Mouse (Mus musculus) midbrain, embryonic 16.5 days (tissue): ENCODE data around the gene Shf. TPM values are rescaled to one million over a fixed set of nuclear protein-coding genes. Genes with fewer than 3 reads are reported as not detected.

Source experiments
- ATAC-seq: fragments of 200-750 bp; cut with Nextera tagmentation; 2 replicates; pipeline ENCODE4 v1.8.0; 2017; ENCODE audit warnings: moderate TSS enrichment
- H3K27ac ChIP-seq: fragments of 300-500 bp; sonication (generic); 2 replicates; pipeline ENCODE4 v1.5.1; 2014; ENCODE audit warnings: mild to moderate bottlenecking, low read length, mixed read lengths
- H3K27me3 ChIP-seq: fragments of 300-500 bp; sonication (generic); 2 replicates; pipeline ENCODE4 v1.6.1; 2014; ENCODE audit warnings: low read depth, low read length, mixed read lengths; ENCODE audit not compliant: control insufficient read depth, insufficient read depth
- H3K36me3 ChIP-seq: fragments of 300-500 bp; sonication (generic); 2 replicates; pipeline ENCODE4 v1.6.1; 2014; ENCODE audit warnings: mild to moderate bottlenecking, low read length, moderate library complexity, mixed read lengths; ENCODE audit not compliant: control insufficient read depth, insufficient read depth
- H3K4me1 ChIP-seq: fragments of 300-500 bp; sonication (generic); 2 replicates; pipeline ENCODE4 v1.6.1; 2014; ENCODE audit warnings: mild to moderate bottlenecking, low read length, mixed read lengths; ENCODE audit not compliant: control insufficient read depth, insufficient read depth
- H3K4me2 ChIP-seq: fragments of 300-500 bp; sonication (generic); 2 replicates; pipeline ENCODE4 v1.6.1; 2014; ENCODE audit warnings: mild to moderate bottlenecking, low read length, mixed read lengths
- H3K4me3 ChIP-seq: fragments of 300-500 bp; sonication (generic); 2 replicates; pipeline ENCODE4 v1.5.1; 2014; ENCODE audit warnings: low read depth, mild to moderate bottlenecking, low read length, moderate library complexity, mixed read lengths
- H3K9ac ChIP-seq: fragments of 300-500 bp; sonication (generic); 2 replicates; pipeline ENCODE4 v1.6.1; 2014; ENCODE audit warnings: low read depth, low read length, mixed read lengths
- H3K9me3 ChIP-seq: fragments of 300-500 bp; sonication (generic); replicated peaks from 2 replicates; pipeline ENCODE4 v1.6.1; 2014; ENCODE audit warnings: mild to moderate bottlenecking, low read length, mixed read lengths; ENCODE audit not compliant: control insufficient read depth, poor library complexity, severe bottlenecking
- WGBS: fragments of 180-500 bp; shearing (Covaris S2); extraction: QIAGEN DNeasy Blood & Tissue Kit; methylation state at CpG from one replicate; pipeline ENCODE4 v1.1.7; 2014; 5-methylcytosine and 5-hydroxymethylcytosine counted together
- polyA plus RNA-seq: library from polyadenylated mRNA; unstranded; fragments of >200 nt; fragmentation: Nextera tagmentation; extraction: Ambion mirVana; gene quantifications from 2 replicates; pipeline ENCODE4 v1.2.1, GENCODE M21; 2015

Gene Shf
- polyA plus RNA-seq, 1 experiment from 2014 or later: 9.5 TPM

DNA sequence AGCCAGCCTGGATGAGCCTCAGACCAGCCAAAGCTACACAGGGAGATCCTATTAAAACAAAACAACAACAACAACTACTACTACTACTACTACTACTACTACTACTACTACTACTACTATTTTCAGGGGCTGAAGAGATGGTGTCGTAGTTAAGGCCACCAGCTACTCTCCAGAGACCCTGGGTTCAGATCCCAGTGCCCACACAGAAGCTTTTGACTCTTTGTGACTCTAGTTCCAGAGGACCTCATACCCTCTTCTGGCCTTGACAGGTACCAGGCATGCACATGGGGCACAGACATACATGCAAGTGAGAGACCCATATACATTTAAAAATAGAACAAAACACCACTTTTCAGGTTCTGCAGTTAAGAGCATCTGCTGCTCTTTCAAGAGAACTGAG lies 3.6 kb upstream of the Shf start:
- no peaks in the 10 kb centered on the region for H3K9me3 ChIP-seq
- H3K27me3 ChIP-seq: no peaks in the 10 kb centered on the region
- H3K9ac ChIP-seq: no peak overlapping the region
- no peaks in the 10 kb centered on the region for H3K36me3 ChIP-seq
- 89% methylated on average over 1 of the region's 1 CpGs for WGBS
- peaks cover 11% of the 10 kb centered on the region for H3K4me1 ChIP-seq
- ATAC-seq: no peak
- H3K27ac ChIP-seq: no peak overlapping the region
- H3K4me2 ChIP-seq: no peak overlapping the region
- no peak overlapping the region for H3K4me3 ChIP-seq

DNA sequence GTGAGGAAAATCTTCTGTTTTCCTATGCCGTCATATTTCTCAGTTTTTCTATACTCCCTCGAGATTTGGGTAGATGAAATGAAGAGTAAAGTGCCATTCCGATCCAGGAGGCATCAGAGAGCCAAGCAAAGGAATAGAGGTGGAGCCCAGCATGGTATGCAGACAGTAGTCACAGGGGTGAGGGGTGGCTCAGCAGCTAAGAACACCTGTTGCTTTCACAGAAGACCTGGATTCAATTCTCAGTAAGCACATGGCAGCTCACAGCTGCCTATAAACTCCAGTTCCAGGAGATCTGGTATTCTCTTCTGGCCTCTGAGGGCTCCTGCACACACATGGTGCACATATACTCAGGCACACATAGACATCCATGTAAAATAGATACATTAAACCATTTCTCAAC lies 3.1 kb upstream of the Shf start:
- H3K36me3 ChIP-seq: no peaks in the 10 kb centered on the region
- H3K4me3 ChIP-seq: no peak overlapping the region
- no peaks in the 10 kb centered on the region for H3K27me3 ChIP-seq
- ATAC-seq: no peak
- WGBS: 68% methylated on average over 3 of the region's 3 CpGs
- H3K27ac ChIP-seq: no peak overlapping the region
- peaks cover 15% of the 10 kb centered on the region for H3K4me1 ChIP-seq
- H3K9ac ChIP-seq: no peak overlapping the region
- no peak overlapping the region for H3K4me2 ChIP-seq
- no peaks in the 10 kb centered on the region for H3K9me3 ChIP-seq

DNA sequence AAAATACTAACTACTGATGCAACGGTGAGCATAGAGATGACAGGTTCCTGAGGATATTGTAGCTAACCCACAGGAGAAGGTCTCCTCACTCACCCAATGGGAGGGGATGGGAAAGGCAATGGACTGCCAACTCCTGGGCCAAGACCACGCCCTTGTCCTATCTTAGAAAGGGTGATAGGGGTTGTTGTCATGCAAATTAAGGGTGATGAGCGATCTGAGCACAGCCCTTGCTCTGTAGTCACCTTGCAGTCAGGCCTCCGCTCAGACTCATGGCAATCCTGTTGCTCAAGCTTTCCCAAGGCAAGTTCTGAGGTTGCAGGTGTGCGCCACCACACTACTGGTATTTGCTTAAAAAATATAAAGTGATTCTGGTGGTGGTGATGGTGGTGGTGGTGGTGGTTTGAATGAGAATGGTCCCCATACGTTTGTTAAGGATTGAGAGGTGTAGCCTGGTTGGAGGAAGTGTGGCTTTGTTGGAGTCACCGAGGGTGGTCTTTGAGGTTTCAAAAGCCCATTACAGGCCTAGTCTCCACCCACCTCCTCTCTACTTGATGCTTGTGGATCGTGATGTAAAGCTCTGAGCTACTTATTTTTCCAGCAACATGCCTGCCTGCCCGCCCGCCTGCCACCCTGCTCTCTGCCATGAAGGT lies 1.3 kb upstream of the Shf start:
- no peaks in the 10 kb centered on the region for H3K36me3 ChIP-seq

DNA sequence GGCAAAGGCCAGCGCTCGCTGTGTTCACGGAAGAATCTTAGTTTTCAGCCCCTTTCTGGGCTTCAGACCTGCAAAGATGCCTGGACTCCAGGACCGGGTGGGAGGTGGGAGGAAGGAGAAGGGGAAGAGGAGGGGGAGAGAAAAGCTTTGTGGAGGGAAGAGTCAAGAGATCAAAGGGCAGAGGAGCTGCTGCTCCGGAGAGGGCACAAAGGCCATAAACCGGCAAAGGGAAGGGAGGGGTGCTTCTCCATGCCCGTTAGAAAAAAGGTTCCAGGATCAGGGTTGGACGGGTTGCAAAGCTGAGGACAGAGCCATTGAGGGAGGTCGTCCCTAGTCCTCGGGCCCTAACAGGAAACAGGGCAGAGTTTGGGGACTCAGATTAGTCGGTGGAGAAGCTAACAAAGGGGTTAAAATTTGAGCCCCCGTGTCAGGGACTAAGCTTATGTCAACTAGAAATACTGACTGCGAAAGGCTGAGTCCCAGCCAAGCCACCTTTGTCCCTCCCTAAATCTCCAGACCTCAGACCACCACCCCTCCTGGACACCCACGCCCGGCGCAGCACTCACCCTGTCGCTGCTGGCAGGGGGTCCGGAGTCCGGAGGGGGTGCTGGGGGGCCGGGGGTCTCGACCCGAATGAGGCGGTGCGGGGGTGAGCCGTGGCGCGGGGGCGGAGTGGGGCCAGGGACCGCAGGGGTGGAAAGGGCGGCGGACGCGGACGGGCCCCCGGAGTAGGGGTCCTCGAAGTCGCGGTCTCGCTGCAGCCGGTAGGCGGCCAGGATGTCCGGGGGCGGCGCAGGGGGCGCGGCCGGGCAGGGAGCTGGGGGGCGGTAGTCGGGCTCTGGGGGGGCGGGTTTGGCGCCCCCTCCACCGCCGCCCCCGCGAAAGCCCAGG lies 636 bp downstream of the Shf start:
- Histone ChIP-seq H3K4me1 (peaks cover 26% of the 10 kb centered on the region), H3K27ac (peak overlapping the region; percentile 65), H3K4me2 (peak overlapping the region; percentile 87), H3K36me3 (0 out of 2 replicates have a peak, but pooled peaks cover 3% of the 10 kb centered on the region), H3K9ac (peak overlapping the region; percentile 96), H3K4me3 (peak overlapping the region; percentile 95), H3K27me3 (no peaks in the 10 kb centered on the region), H3K9me3 (no peaks in the 10 kb centered on the region)
- under 1% methylated on average over 36 of the region's 55 CpGs for WGBS
- peak; percentile 66 for ATAC-seq

More for the DNA sequence above, 1.3 kb upstream of the Shf start:
- Histone ChIP-seq H3K4me1 (peaks cover 26% of the 10 kb centered on the region), H3K27me3 (no peaks in the 10 kb centered on the region), H3K4me3 (no peak overlapping the region), H3K4me2 (peak overlapping the region; percentile 87), H3K9me3 (no peaks in the 10 kb centered on the region), H3K9ac (no peak overlapping the region), H3K27ac (no peak overlapping the region)
- 28% methylated on average over 10 of the region's 10 CpGs for WGBS
- no peak for ATAC-seq

DNA sequence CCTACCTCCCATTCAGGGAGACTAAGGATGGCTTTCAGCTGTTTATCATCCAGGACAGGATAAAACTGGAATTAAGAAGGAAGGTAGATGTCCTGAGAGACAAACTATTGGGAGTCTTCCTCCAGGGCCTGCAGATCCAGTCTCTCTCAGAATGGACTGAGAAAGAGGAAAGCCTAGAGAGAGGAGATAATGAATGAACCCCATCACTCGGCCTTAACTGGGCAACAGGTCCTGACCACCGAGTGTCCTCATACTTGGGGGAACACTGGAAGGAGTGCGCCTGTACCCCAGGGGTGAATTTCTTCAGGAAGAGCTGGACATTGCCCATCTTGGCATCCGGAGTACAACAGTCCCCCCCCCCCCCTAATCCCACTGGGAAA lies 1.3 kb downstream of the Shf start:
- Histone ChIP-seq H3K9ac (peak overlapping the region; percentile 96), H3K9me3 (no peaks in the 10 kb centered on the region), H3K27ac (no peak overlapping the region), H3K4me1 (peaks cover 26% of the 10 kb centered on the region), H3K27me3 (no peaks in the 10 kb centered on the region), H3K36me3 (0 out of 2 replicates have a peak, but pooled peaks cover 6% of the 10 kb centered on the region), H3K4me3 (peak overlapping the region; percentile 95), H3K4me2 (peak overlapping the region; percentile 87)
- ATAC-seq: no peak
- 3% methylated on average over 4 of the region's 4 CpGs for WGBS

DNA sequence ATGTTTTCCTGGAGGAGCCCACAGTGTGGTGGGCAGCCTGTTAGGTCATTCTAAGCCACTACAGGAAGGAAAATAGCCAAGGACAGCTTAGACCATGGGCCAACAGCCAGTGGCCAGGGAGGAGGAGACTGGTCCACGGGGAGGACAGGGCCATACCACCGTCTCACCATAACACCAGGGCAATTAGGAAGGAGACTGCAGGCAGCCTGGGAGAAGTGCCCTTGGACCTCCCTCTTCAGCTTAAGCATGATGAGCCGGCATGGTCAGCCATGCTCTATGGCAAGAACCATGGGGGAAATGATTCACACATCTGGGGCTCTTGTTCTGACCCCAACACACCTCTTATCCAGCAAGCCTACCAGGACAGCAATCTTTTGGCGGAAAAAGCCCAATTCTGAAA lies 1.8 kb downstream of the Shf start:
- no peaks in the 10 kb centered on the region for H3K9me3 ChIP-seq
- H3K4me1 ChIP-seq: peaks cover 26% of the 10 kb centered on the region
- peak overlapping the region; percentile 96 for H3K9ac ChIP-seq
- no peaks in the 10 kb centered on the region for H3K27me3 ChIP-seq
- ATAC-seq: no peak
- H3K36me3 ChIP-seq: 0 out of 2 replicates have a peak, but pooled peaks cover 6% of the 10 kb centered on the region
- H3K4me2 ChIP-seq: peak overlapping the region; percentile 87
- H3K4me3 ChIP-seq: peak overlapping the region; percentile 95
- 32% methylated on average over 4 of the region's 4 CpGs for WGBS
- H3K27ac ChIP-seq: peak overlapping the region; percentile 33; the same call in 1 of the 2 replicates

DNA sequence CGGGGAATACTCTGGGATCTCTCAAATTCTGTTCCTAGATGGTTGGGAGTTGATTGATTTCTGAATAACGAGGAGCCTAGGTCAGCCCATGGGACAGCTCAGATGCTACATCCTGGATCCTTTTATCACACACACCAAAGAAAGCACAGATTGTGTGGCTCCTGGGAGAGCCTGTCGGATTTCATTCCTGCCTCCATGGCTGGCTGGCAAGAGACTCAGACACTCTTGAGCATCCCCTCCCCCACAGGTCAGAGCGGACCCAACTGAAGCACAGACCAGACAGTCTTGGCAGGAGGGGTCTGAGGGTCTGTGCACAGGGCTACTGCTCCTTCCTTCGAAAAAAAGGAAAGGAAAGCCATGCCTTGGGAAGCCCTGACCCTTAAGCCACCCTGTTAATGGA lies 2.3 kb downstream of the Shf start:
- no peak for ATAC-seq
- peak overlapping the region; percentile 95 for H3K4me3 ChIP-seq
- no peak overlapping the region for H3K27ac ChIP-seq
- H3K4me1 ChIP-seq: peaks cover 26% of the 10 kb centered on the region
- no peaks in the 10 kb centered on the region for H3K27me3 ChIP-seq
- H3K9ac ChIP-seq: peak overlapping the region; percentile 42
- H3K9me3 ChIP-seq: no peaks in the 10 kb centered on the region
- 22% methylated on average over 5 of the region's 5 CpGs for WGBS
- H3K36me3 ChIP-seq: 0 out of 2 replicates have a peak, but pooled peaks cover 6% of the 10 kb centered on the region
- peak overlapping the region; percentile 87 for H3K4me2 ChIP-seq

DNA sequence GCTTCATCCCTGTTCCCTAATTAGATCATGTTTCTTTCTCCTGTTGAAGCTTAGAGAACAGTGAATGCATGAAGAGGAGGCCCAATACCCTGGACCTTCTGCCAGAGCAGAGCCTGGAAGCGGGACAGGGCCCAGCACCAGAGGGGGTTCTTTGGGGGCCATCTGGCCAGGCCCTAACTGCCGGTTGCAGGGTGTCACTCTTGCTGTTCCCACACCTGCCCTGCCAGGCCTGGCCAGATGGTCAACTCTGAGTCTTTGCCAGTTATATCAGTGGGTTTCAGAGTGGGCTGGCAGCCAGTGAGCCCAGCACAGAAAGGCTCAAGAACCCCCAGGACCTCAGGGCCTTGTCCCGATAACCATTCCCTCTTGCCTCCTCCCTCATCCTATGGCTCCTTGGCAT lies 2.9 kb downstream of the Shf start:
- H3K27ac ChIP-seq: 0 out of 2 replicates have a peak overlapping the region, but pooled peaks have one; percentile 2
- 0 out of 2 replicates have a peak, but pooled peaks cover 6% of the 10 kb centered on the region for H3K36me3 ChIP-seq
- WGBS: 59% methylated on average over 3 of the region's 3 CpGs
- H3K4me1 ChIP-seq: peaks cover 26% of the 10 kb centered on the region
- peak overlapping the region; percentile 95; the same call in 1 of the 2 replicates for H3K4me3 ChIP-seq
- peak overlapping the region; percentile 42 for H3K9ac ChIP-seq
- H3K4me2 ChIP-seq: peak overlapping the region; percentile 87
- H3K9me3 ChIP-seq: no peaks in the 10 kb centered on the region
- no peaks in the 10 kb centered on the region for H3K27me3 ChIP-seq
- ATAC-seq: no peak
